Mouse (Mus musculus): Measurements from ENCODE around the gene Bcl9.

- TF ChIP-seq POLR2A (IDR thresholded peaks at IDR 0.05; ENCODE audit: control insufficient read depth, low read depth, low read length) (no peak), CTCF (IDR thresholded peaks at IDR 0.05; ENCODE audit: control insufficient read depth, insufficient read depth, insufficient replicate concordance, low read depth, low read length) (peak; percentile 43; the same call in 1 of the 2 replicates)
Observed at GRCm38 (mm10) chr3:97262235-97262634, 35.5 kb downstream of the Bcl9 start.
